Mouse (Mus musculus) CD4-positive naive resting alpha-beta T cell, adult 76 days (primary cell): ENCODE results near the gene Cldn11. TPM values are rescaled to one million over a fixed set of nuclear protein-coding genes. Genes with fewer than 3 reads are reported as not detected.

ENCODE experiments used
- total RNA-seq: library from RNA; stranded (reverse); gene quantifications from one replicate; pipeline ENCODE4 v1.2.4, GENCODE M21; 2023

The Cldn11 gene
- not detected for total RNA-seq

GRCm38 (mm10) chr3:31149706-31150105, at the start of gene Cldn11:
Cldn11 (plus strand) TSS chr3:31149920.

Other genes starting within 250 kb of the Cldn11 start
- 86.8 TPM for gene Phc3, start 180.5 kb upstream of the Cldn11 start, total RNA-seq
- 21.2 TPM for gene Prkci, start 154.2 kb upstream of the Cldn11 start, total RNA-seq
- 260 TPM for gene Skil, start 54.9 kb upstream of the Cldn11 start, total RNA-seq
- 0.15 TPM for gene Slc7a14, start 160.5 kb downstream of the Cldn11 start, total RNA-seq